Mouse (Mus musculus) myocyte (in vitro differentiated cells): ENCODE measurements around the gene Ralgps1. TPM values are rescaled to one million over a fixed set of nuclear protein-coding genes. Genes with fewer than 3 reads are reported as not detected.
A peak's percentile ranks its signal among the peaks of the same experiment; 100 is the strongest.

Experiments
- H3K27me3 ChIP-seq: one replicate; pipeline ENCODE4 v1.6.1; 2011; ENCODE audit not compliant: control insufficient read depth, insufficient read depth, insufficient read length
- H3K36me3 ChIP-seq: one replicate; pipeline ENCODE4 v1.6.1; 2011; ENCODE audit not compliant: control insufficient read depth, insufficient read depth
- H3K4me2 ChIP-seq: one replicate; pipeline ENCODE4 v1.6.1; 2011; ENCODE audit warnings: low read depth, control low read depth
- H3K4me3 ChIP-seq: one replicate; pipeline ENCODE4 v1.5.1; 2011; ENCODE audit warnings: mild to moderate bottlenecking, control low read depth, moderate library complexity
- H3K79me2 ChIP-seq: one replicate; pipeline ENCODE4 v1.6.1; 2011; ENCODE audit not compliant: control insufficient read depth, insufficient read depth
- H3ac ChIP-seq: one replicate; pipeline ENCODE4 v1.6.1; 2011; ENCODE audit not compliant: control insufficient read depth, insufficient read length
- CEBPB ChIP-seq: IDR thresholded peaks from 2 replicates; pipeline ENCODE4 v1.6.1; 2011; ENCODE audit warnings: mild to moderate bottlenecking, moderate library complexity; ENCODE audit not compliant: poor library complexity, insufficient read depth, severe bottlenecking
- E2F4 ChIP-seq: IDR thresholded peaks from one replicate; pipeline ENCODE4 v1.6.1; 2011; ENCODE audit warnings: mild to moderate bottlenecking, control low read depth, moderate library complexity; ENCODE audit not compliant: insufficient read depth
- MAX ChIP-seq: IDR thresholded peaks from one replicate; pipeline ENCODE4 v1.6.1; 2011; ENCODE audit warnings: low read depth, mild to moderate bottlenecking, control low read depth
- MYOD1 ChIP-seq, 3 experiments: IDR thresholded peaks; one replicate each; pipeline ENCODE4 v1.6.1; 2011; ENCODE audit warnings: control low read depth in 2 of 3, low read depth in 2 of 3, mild to moderate bottlenecking in 2 of 3, moderate library complexity in 1 of 3; ENCODE audit not compliant: insufficient read length in 2 of 3, control insufficient read depth in 1 of 3
- MYOG ChIP-seq, 3 experiments: IDR thresholded peaks; one replicate each; pipeline ENCODE4 v1.6.1; 2011; ENCODE audit warnings: control low read depth in 2 of 3, low read depth in 2 of 3, mild to moderate bottlenecking in 2 of 3; ENCODE audit not compliant: insufficient read length in 2 of 3, control insufficient read depth in 1 of 3, insufficient read depth in 1 of 3
- POLR2A ChIP-seq: IDR thresholded peaks from one replicate; pipeline ENCODE4 v1.6.1; 2011; ENCODE audit warnings: low read depth, mild to moderate bottlenecking, control low read depth, moderate library complexity; ENCODE audit not compliant: insufficient read length
- POLR2AphosphoS2 ChIP-seq: IDR thresholded peaks from one replicate; pipeline ENCODE4 v1.6.1; 2011; ENCODE audit warnings: low read depth, control low read depth; ENCODE audit not compliant: insufficient read length
- REST ChIP-seq: IDR thresholded peaks from one replicate; pipeline ENCODE4 v1.6.1; 2011; ENCODE audit warnings: mild to moderate bottlenecking, control low read depth, moderate library complexity; ENCODE audit not compliant: insufficient read depth, insufficient read length
- SRF ChIP-seq: IDR thresholded peaks from one replicate; pipeline ENCODE4 v1.6.1; 2011; ENCODE audit warnings: low read depth; ENCODE audit not compliant: control insufficient read depth, insufficient read length
- TCF12 ChIP-seq: IDR thresholded peaks from one replicate; pipeline ENCODE4 v1.6.1; 2011; ENCODE audit warnings: mild to moderate bottlenecking, control low read depth; ENCODE audit not compliant: poor library complexity, insufficient read depth, severe bottlenecking
- TCF3 ChIP-seq: IDR thresholded peaks from one replicate; pipeline ENCODE4 v1.6.1; 2011; ENCODE audit warnings: low read depth, control low read depth; ENCODE audit not compliant: insufficient read length
- USF1 ChIP-seq: IDR thresholded peaks from one replicate; pipeline ENCODE4 v1.6.1; 2011; ENCODE audit warnings: low read depth, mild to moderate bottlenecking, control low read depth, moderate library complexity
- polyA plus RNA-seq: library from polyadenylated mRNA; unstranded; fragments of >200 nt; fragmentation: generic; extraction: Trizol; gene quantifications from one replicate; pipeline ENCODE4 v1.2.1, GENCODE M21; 2012; ENCODE audit warnings: missing spikeins

Ralgps1 gene
- polyA plus RNA-seq, 1 experiment: 1.3 TPM

DNA sequence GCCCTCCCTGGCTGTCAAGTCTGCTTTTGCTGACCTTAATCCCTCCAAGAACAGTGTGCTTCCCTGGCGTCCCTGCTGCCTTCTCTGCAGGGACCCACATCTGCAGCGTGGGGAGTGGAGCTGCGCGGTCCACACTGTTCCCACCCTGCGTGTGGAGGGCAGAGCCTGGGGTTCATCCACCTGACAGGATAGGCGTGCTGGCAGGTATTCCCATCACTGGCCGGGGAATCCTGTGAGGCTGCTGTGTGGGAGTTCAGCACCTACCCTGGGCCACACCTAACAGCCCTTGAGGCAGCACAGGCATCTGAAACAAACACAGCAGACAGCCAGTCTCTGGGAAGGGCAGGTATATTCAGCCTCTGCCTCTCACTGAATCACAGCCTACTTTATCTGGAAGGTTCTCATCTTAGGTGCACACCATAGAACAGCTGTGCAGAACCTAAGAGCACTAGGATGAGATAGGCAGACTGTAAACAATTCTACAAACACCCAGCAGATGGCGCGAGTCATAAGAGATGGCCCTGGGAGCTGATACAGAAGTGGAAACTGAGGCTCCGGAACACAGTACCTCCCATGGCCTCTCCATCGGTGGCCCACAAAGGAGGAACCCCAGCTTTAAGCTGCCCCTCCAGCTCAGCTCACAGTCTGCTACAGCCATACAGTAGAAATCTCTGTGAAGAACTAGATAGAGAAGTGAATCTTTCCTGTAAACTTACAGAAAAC is 152.2 kb downstream of the Ralgps1 start:
- Histone ChIP-seq H3K27me3 (no peaks in the 10 kb centered on the region), H3ac (no peak overlapping the region), H3K4me3 (peak overlapping the region; percentile 89), H3K79me2 (peaks cover 67% of the 10 kb centered on the region), H3K36me3 (peaks cover 6% of the 10 kb centered on the region), H3K4me2 (peak overlapping the region; percentile 91)
- TF ChIP-seq USF1 (no peak), MYOD1 (IDR thresholded peaks at IDR 0.05; ENCODE audit: control insufficient read depth in 1 of 3, insufficient read length in 2 of 3, low read depth in 2 of 3) (no peak), REST (no peak), SRF (no peak), POLR2AphosphoS2 (no peak), E2F4 (no peak), CEBPB (no peak), MAX (no peak), TCF12 (no peak), POLR2A (no peak)

DNA sequence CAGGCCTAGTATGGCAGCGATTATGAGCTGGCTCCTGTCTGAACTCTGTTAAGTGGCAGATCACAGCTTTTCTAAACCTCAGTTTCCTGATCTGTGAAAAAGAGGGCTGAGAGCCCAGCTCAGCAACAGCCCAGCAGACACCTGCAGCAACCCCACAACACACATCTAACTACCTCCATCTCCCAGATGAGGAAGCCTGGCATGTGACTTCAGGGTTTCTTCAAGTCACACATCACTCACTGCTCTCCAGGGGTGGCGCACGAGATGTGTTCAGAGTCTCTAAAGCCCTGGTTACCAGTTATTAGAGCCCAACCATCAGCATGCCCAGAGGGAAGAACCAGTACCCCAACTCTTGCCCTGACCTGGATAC is 153.9 kb downstream of the Ralgps1 start:
- H3K79me2 ChIP-seq: peaks cover 51% of the 10 kb centered on the region
- H3K4me2 ChIP-seq: peak overlapping the region; percentile 91
- no peaks in the 10 kb centered on the region for H3K27me3 ChIP-seq
- TF ChIP-seq CEBPB (no peak), TCF12 (no peak), USF1 (peak; percentile 50), MYOD1 (IDR thresholded peaks at IDR 0.05; ENCODE audit: control insufficient read depth in 1 of 3, insufficient read length in 2 of 3, low read depth in 2 of 3) (no peak), POLR2A (no peak), MAX (no peak), TCF3 (no peak)
- peak overlapping the region; percentile 89 for H3K4me3 ChIP-seq
- H3K36me3 ChIP-seq: peaks cover 6% of the 10 kb centered on the region
- peak overlapping the region; percentile 29 for H3ac ChIP-seq

DNA sequence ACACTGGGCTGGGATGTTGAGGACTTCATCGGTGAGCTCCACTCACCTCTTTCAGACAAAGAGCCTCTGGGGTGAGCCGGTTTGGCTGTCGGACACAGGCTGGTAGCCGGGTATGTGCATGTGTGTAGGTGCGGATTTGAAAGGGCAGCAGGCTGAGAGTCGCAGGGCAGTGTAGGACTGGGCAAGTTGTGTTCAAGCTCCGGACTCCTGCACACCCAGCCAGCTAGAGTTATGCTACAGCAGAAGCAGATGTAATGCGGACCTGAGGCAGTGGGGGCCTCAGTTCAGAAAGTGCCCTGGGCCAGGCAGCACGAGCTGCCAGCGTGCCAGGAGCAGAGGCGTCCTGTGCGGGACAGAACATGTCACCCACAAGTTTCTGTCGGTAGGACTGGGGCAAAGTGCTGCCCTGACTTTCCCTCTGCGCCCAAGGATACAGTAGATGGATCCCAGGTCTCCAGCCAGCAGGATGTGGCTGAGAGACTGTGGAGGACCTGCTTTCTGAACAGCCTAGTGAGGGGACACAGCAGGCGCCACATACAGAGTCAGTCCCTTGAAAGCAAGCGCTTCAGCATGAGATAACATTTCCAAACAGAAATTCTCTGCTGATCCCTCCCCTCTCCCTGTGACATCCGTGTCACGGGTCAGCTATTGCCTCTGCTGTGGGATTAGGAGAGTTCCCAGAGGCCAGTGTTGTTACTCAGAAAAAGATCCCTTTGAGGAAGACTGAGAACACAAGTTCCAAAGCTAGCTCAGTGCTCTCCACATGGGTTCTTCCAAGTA is 154.5 kb downstream of the Ralgps1 start:
- peaks cover 46% of the 10 kb centered on the region for H3K79me2 ChIP-seq
- peak overlapping the region; percentile 89 for H3K4me3 ChIP-seq
- no peak for TF ChIP-seq USF1
- no peak for TF ChIP-seq SRF
- TF ChIP-seq POLR2AphosphoS2: peak; percentile 40
- no peak for TF ChIP-seq MYOG (IDR thresholded peaks at IDR 0.05; ENCODE audit: control insufficient read depth in 1 of 3, insufficient read depth in 1 of 3, insufficient read length in 2 of 3, low read depth in 2 of 3)
- no peak for TF ChIP-seq MYOD1 (IDR thresholded peaks at IDR 0.05; ENCODE audit: control insufficient read depth in 1 of 3, insufficient read length in 2 of 3, low read depth in 2 of 3)
- peak; percentile 50 for TF ChIP-seq POLR2A
- peak overlapping the region; percentile 29 for H3ac ChIP-seq
- peaks cover 6% of the 10 kb centered on the region for H3K36me3 ChIP-seq
- no peaks in the 10 kb centered on the region for H3K27me3 ChIP-seq
- H3K4me2 ChIP-seq: peak overlapping the region; percentile 91

GRCm38 (mm10) chr2:33215700-33216509 is 155.4 kb downstream of the Ralgps1 start, which contains the start of gene Angptl2:
Angptl2 (plus strand) TSS chr2:33216069.
- TF ChIP-seq SRF (peak; percentile 85), MAX (no peak), REST (no peak), POLR2AphosphoS2 (peak; percentile 89), MYOG (IDR thresholded peaks at IDR 0.05; ENCODE audit: control insufficient read depth in 1 of 3, insufficient read depth in 1 of 3, insufficient read length in 2 of 3, low read depth in 2 of 3) (peak; percentile 81 to 98 (median 88)), TCF3 (peak; percentile 88), MYOD1 (IDR thresholded peaks at IDR 0.05; ENCODE audit: control insufficient read depth in 1 of 3, insufficient read length in 2 of 3, low read depth in 2 of 3) (peak; percentile 98 to 99 (median 99)), TCF12 (peak; percentile 83), POLR2A (peak; percentile 92), E2F4 (no peak)
- peak within 1 kb of the TSS; percentile 91 for H3K4me2 ChIP-seq
- H3K79me2 ChIP-seq: peaks cover 44% of the 10 kb centered on the region
- peak within 1 kb of the TSS; percentile 89 for H3K4me3 ChIP-seq
- peak within 1 kb of the TSS; percentile 29 for H3ac ChIP-seq
- no peaks in the 10 kb centered on the region for H3K27me3 ChIP-seq
- H3K36me3 ChIP-seq: peaks cover 6% of the 10 kb centered on the region
